Mouse (Mus musculus) sigmoid colon, adult 10 weeks (tissue): Measurements from ENCODE around the gene F12. TPM values are rescaled to one million over a fixed set of nuclear protein-coding genes. Genes with fewer than 3 reads are reported as not detected.

Experiments used
- polyA plus RNA-seq: library from polyadenylated mRNA; stranded (reverse); fragments of 350-450 nt; fragmentation: Illumina TruSeq; extraction: RNeasy Lipid Tissue Mini Kit (QIAGEN cat#74804); gene quantifications from one replicate; pipeline ENCODE4 v1.2.3, GENCODE M21; 2014; ENCODE audit warnings: low read depth, low replicate concordance

The F12 gene
- polyA plus RNA-seq = not detected

DNA sequence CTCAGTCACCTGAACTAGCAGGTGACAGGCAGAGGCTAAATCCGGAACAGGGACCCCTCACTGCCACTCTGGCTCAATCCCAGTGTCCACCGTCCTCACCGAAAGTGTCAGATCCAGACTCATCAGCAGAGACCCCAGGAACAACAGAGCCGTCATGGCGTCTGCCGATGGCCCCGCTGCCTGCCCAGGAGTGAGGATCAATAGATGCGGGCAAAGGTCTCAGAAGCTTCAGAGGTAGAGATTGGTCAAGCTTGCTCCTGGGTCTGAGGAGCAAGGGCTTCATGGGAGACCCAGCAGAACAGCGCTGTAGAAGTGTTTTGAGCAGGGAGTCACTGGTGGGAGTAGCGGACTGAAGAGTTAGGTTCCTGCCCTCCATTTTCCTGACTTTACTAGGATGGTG is at the start of gene F12:
F12 (minus strand) TSS at position 181 of the 400 bp plus-strand sequence.

DNA sequence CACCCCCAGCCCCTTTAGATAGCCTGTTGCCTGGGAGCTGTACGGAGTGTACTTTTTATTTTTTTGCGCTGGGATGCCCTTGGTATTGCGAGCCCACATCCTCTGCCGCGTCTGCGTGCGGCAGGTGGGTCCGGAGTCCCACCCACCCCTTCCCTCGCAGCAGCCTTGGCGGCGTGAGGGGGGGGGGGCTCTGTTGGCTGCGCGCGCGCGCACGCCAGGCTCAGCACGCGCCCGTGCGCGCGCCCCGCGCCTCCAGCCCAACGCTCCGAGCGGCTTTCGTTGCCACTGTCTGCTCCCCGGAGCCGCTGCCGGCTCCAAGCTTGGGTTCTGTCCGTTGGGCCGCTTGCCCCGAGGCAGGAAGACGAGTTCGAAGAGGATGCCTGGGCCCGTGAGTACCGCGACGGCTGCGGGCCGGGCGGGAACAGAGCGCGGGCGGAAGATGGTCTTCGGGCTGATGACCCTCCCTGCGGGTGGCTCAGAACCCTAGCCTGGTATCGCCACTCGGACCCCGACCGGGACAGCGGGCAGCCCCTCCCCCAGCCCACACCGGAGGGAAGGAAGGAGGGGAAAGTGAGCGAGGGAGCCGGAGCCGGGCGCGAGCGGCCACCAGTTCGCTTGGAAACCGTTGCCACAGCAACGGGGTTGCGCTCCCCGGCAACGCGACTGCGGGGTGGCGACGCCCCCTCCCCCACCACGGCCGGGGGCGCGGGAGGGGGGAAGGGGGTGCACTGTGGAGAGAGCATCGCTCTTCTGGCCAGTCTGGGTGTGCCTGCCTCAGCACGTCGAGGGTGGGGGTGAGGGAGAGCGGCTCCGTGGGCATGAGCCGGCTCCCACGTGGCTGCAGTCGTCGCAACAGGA is 37.7 kb upstream of the F12 start, which contains the start of gene Prr7:
Prr7 (plus strand) TSS at position 241 of the 858 bp plus-strand sequence.

DNA sequence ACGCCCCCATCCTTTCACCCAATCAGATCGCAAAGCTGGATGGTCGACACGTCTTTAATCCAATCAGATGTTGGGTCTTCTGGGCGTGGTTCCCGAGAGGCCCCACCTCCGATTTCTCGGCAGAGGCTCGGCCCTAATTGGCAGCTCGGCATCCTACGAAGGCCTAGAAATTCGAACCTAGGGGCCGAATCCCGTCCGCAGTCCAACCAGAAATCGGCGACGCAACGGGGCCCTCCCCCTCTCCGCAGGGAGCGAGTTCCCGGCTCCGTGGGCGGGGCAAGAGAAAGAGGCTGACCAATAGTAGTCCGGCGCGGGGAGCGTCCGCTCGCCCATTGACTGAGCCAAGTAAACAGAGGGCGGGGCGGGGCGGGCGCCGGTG is 18.3 kb upstream of the F12 start, which contains the start of gene Grk6:
Grk6 (plus strand) TSS at position 136 of the 379 bp plus-strand sequence.

DNA sequence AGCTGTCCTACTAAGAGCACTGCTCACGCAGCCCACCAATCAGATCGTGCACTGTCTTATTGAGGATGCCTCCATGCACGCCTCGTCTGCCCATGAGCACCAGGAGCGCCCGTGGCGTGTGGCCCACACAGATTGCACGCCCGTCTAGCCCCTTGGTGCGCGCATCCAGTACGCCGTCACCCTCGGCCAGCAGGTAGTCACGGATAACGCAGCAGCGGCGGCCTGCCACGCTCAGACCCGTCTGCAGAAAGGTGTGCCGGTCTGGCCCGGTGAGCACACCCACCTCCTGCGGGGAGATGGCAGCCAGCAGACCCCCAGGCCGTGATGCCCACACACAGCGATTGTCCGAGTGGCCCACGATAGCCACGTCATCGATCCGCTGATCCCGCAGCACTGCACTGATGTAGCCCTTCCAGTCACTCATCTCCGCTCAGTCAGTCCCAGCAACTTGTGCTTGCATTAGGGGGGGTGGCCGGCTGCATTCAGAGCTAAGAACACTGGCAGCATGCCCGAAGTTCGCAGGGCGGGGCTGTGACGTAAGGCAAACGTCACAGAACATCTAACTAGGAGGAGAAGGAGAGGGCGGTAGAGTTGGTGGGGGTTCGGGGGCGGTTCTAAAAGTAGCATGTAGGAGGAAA is 11.7 kb downstream of the F12 start, which contains the start of gene Pfn3:
Pfn3 (minus strand) TSS at position 490 of the 638 bp plus-strand sequence.

DNA sequence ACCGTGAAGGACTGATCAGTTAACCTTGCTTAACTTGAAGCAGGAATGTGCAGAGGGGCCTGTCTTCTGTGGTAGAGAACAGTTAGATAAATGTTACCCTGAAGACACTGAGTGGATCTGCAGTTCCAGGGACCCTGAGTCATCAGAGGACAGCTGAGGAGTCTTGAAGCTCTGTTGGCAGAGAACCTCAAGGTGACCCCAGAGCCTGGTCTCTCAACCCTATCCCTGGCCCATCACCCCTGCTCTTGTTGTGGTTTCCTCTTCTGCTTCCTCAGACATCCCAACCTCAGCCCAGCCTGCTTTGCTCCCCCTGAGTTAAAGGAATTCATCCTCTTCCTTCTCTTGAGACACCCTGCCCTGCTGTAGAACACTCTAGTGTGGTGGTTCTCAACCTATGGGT is 28.5 kb downstream of the F12 start, which contains the start of gene Slc34a1:
Slc34a1 (plus strand) TSS at position 100 of the 400 bp plus-strand sequence.

DNA sequence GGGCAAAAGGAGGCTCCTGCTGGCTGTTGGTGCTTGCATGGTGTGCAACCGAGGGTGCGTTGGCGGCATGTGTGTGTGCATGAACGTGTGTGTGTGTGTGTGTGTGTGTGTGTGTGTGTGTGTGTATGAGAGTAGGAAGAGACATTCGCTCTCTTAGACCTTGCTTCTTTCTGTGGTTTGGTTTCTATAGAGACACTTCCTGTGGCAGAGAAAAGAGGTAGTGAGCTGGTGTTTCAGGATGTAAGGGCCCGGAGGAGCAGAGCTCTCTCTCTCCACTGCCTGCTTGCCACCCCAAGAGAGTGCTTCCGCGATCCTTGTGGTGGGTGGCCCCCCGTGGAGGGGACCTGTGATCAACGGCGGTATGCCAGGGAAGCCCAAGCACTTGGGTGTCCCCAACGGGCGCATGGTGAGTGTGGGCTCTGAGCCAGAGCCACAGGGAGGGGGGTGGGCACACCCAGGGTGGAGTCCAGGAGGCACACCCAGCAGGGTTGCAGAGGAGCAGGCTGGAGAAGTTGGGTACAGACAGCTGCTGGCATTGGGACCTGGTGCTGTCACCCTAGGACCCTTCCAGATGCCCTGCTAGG is 57.0 kb downstream of the F12 start, which contains the start of gene Rgs14:
Rgs14 (plus strand) TSS at position 202 of the 584 bp plus-strand sequence.

Other genes starting within 250 kb of the F12 start
- 79.5 TPM for gene Nsd1, start 217.0 kb downstream of the F12 start, polyA plus RNA-seq
- gene Prelid1, start 106.3 kb downstream of the F12 start, polyA plus RNA-seq = 10.2 TPM
- gene Rab24, start 104.8 kb downstream of the F12 start, polyA plus RNA-seq = 13.6 TPM
- not detected for gene Mxd3, start 97.0 kb downstream of the F12 start, polyA plus RNA-seq
- 29.8 TPM for gene Lman2, start 64.0 kb downstream of the F12 start, polyA plus RNA-seq
- not detected for gene Rgs14, start 57.1 kb downstream of the F12 start, polyA plus RNA-seq
- gene Slc34a1, start 28.6 kb downstream of the F12 start, polyA plus RNA-seq = not detected
- gene Pfn3, start 11.6 kb downstream of the F12 start, polyA plus RNA-seq = not detected
- gene Grk6, start 18.3 kb upstream of the F12 start, polyA plus RNA-seq = 10.4 TPM
- gene Prr7, start 37.5 kb upstream of the F12 start, polyA plus RNA-seq = not detected
- gene Dbn1, start 61.3 kb upstream of the F12 start, polyA plus RNA-seq = 0.98 TPM
- 1.1 TPM for gene Pdlim7, start 86.9 kb upstream of the F12 start, polyA plus RNA-seq
- gene Dok3, start 102.5 kb upstream of the F12 start, polyA plus RNA-seq = 0.35 TPM
- gene Ddx41, start 109.9 kb upstream of the F12 start, polyA plus RNA-seq = 1.0 TPM
- gene Fam193b, start 144.3 kb upstream of the F12 start, polyA plus RNA-seq = 7.6 TPM
- 57.2 TPM for gene Tmed9, start 146.9 kb upstream of the F12 start, polyA plus RNA-seq
- gene B4galt7, start 173.1 kb upstream of the F12 start, polyA plus RNA-seq = 3.3 TPM
- 57.1 TPM for gene Caml, start 196.2 kb upstream of the F12 start, polyA plus RNA-seq
- 91.2 TPM for gene Ddx46, start 208.2 kb upstream of the F12 start, polyA plus RNA-seq